Mouse (Mus musculus): ENCODE results near the gene Tnfrsf1a. TPM values are rescaled to one million over a fixed set of nuclear protein-coding genes. Genes with fewer than 3 reads are reported as not detected.

Gene Tnfrsf1a
- polyA plus RNA-seq, 1 experiment from 2014 or later: 109 TPM

DNA sequence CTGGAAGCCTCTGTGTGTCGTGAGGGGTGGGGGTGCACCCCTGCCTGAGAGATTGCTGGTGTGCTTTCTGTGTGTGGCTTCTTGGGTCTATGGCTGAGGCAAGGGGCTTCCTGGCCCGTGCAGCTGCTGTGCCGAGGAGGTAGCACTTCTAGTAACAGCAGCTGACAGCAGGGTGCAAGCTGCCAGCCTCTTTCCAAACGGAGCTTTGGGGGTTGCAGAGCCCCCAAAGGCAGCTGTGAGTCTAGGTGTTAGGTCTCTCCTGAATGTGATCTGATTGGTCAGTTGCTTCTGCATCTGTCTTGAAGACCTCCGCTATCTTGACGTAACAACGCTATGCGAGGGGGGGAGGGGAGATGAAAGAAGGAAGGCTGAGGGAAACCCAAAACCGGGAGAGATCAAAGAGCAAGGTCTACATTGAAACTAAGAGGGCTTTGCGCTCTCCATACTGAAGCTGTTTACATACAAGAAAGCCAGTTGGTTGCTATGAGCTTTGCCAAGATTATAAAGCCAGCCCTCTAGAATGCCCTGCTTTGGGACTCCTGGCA lies 6.1 kb downstream of the Tnfrsf1a start:
- Histone ChIP-seq H3K9me3 (ENCODE audit: control insufficient read depth) (no peaks in the 10 kb centered on the region), H3K27ac (ENCODE audit: low read depth, low read length) (peak overlapping the region; percentile 68), H3K9ac (ENCODE audit: low read depth, low read length) (peak overlapping the region; percentile 23; the same call in 1 of the 2 replicates), H3K4me3 (ENCODE audit: low read depth, low read length) (no peak overlapping the region), H3K4me1 (replicated peaks; ENCODE audit: control insufficient read depth, insufficient read depth, low read length) (peaks cover 17% of the 10 kb centered on the region), H3K36me3 (ENCODE audit: control insufficient read depth, insufficient read depth) (peaks cover 41% of the 10 kb centered on the region), H3K4me2 (replicated peaks; ENCODE audit: low read depth) (peak overlapping the region; percentile 81), H3K27me3 (replicated peaks; ENCODE audit: control insufficient read depth, insufficient read depth, low read length) (no peaks in the 10 kb centered on the region)
- TF ChIP-seq CTCF (IDR thresholded peaks at IDR 0.05; ENCODE audit: low read depth): no peak
- 13% methylated on average over 10 of the region's 10 CpGs for WGBS
- no peak for ATAC-seq

DNA sequence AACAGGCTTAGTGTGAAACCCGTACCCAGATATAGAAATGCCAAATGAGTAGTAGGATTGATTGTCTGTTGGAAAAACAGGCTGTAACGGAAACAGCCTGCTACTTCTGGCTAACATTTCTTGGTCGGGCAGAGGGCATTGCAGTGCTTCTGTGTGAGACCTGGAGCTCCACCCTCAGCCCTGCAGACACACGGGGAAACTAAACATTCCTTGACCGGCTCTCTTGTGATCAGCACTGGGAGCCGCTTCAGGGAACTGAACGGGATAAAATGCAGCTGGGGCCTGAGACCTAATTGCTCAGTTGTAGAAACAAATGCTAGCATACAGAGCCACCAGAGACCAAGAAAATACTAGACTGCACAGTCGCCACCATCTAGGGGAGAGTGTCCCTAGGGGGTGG lies 7.1 kb downstream of the Tnfrsf1a start:
- Histone ChIP-seq H3K27me3 (replicated peaks; ENCODE audit: control insufficient read depth, insufficient read depth, low read length) (no peaks in the 10 kb centered on the region), H3K9me3 (ENCODE audit: control insufficient read depth) (no peaks in the 10 kb centered on the region), H3K4me2 (replicated peaks; ENCODE audit: low read depth) (no peak overlapping the region), H3K4me3 (ENCODE audit: low read depth, low read length) (no peak overlapping the region), H3K27ac (ENCODE audit: low read depth, low read length) (no peak overlapping the region), H3K36me3 (ENCODE audit: control insufficient read depth, insufficient read depth) (peaks cover 51% of the 10 kb centered on the region), H3K4me1 (replicated peaks; ENCODE audit: control insufficient read depth, insufficient read depth, low read length) (peaks cover 16% of the 10 kb centered on the region), H3K9ac (ENCODE audit: low read depth, low read length) (no peak overlapping the region)
- no peak for ATAC-seq
- 27% methylated on average over 8 of the region's 8 CpGs for WGBS
- TF ChIP-seq CTCF (IDR thresholded peaks at IDR 0.05; ENCODE audit: low read depth): no peak

DNA sequence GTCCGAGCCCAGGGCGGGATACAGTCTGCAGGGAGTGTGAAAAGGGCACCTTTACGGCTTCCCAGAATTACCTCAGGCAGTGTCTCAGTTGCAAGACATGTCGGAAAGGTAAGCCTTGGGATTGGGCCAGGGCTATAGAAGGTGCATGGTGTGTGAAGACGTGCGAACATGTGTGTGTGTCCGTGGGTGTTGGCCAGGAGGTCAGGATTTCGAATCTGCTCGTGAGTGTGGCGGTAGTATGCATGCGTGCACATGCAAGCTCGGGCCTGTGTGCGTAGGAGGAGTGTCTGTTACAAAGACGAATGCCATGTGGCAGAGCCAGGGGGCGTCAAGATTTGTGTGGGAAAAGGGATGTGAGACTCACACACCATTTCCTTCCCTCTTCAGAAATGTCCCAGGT lies 8.2 kb downstream of the Tnfrsf1a start:
- ATAC-seq: no peak
- Histone ChIP-seq H3K36me3 (ENCODE audit: control insufficient read depth, insufficient read depth) (peaks cover 62% of the 10 kb centered on the region), H3K4me3 (ENCODE audit: low read depth, low read length) (no peak overlapping the region), H3K4me2 (replicated peaks; ENCODE audit: low read depth) (no peak overlapping the region), H3K9me3 (ENCODE audit: control insufficient read depth) (no peaks in the 10 kb centered on the region), H3K27ac (ENCODE audit: low read depth, low read length) (no peak overlapping the region), H3K27me3 (replicated peaks; ENCODE audit: control insufficient read depth, insufficient read depth, low read length) (no peaks in the 10 kb centered on the region), H3K4me1 (replicated peaks; ENCODE audit: control insufficient read depth, insufficient read depth, low read length) (peaks cover 10% of the 10 kb centered on the region), H3K9ac (ENCODE audit: low read depth, low read length) (no peak overlapping the region)
- WGBS: 89% methylated on average over 15 of the region's 15 CpGs
- no peak for TF ChIP-seq CTCF (IDR thresholded peaks at IDR 0.05; ENCODE audit: low read depth)

DNA sequence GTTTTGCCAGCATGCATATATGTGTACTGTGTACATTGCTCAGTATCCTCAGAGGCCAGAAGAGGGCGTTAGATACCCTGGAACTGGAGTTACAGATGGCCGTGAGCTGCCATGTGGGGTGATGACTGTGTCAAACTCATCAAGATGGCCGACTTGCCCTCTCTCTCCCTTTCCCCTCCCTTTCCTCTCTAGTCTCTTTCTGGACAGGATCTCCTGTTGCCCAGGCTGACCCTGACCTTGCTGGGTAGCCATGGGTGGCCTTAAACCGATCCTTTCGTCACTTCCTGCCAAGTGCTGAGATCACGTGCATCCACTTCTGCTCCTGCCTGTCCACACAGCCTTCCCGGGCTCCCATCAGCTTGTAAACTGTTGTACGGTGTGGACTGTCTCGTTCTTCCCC lies 10.8 kb downstream of the Tnfrsf1a start:
- H3K9ac ChIP-seq (ENCODE audit: low read depth, low read length): no peak overlapping the region
- H3K9me3 ChIP-seq (ENCODE audit: control insufficient read depth): no peaks in the 10 kb centered on the region
- no peaks in the 10 kb centered on the region for H3K27me3 ChIP-seq (replicated peaks; ENCODE audit: control insufficient read depth, insufficient read depth, low read length)
- no peak overlapping the region for H3K4me3 ChIP-seq (ENCODE audit: low read depth, low read length)
- no peak overlapping the region for H3K4me2 ChIP-seq (replicated peaks; ENCODE audit: low read depth)
- H3K4me1 ChIP-seq (replicated peaks; ENCODE audit: control insufficient read depth, insufficient read depth, low read length): peaks cover 3% of the 10 kb centered on the region
- no peak overlapping the region for H3K27ac ChIP-seq (ENCODE audit: low read depth, low read length)
- peak; percentile 56 for TF ChIP-seq CTCF (IDR thresholded peaks at IDR 0.05; ENCODE audit: low read depth)
- peaks cover 53% of the 10 kb centered on the region for H3K36me3 ChIP-seq (ENCODE audit: control insufficient read depth, insufficient read depth)
- ATAC-seq: no peak
- WGBS: 52% methylated on average over 9 of the region's 9 CpGs

DNA sequence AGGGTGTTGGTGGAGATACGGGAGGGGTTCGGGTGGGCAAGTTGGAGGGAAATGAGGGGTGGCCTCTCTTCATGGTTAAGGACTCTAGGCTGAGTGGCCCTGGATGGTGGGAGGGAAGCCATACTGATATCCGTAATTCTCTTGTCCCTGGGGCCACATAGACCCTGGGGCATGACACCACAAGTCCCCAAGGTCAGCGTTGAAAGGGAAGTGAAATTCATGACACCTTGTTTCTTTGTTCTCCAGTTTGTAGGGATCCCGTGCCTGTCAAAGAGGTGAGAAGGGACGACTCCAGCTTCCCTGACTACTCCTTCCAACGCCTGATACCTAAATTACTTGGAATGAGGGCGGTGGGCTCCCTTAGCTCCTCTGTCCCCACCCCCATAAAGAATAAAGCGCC lies 11.7 kb downstream of the Tnfrsf1a start:
- no peak overlapping the region for H3K9ac ChIP-seq (ENCODE audit: low read depth, low read length)
- H3K36me3 ChIP-seq (ENCODE audit: control insufficient read depth, insufficient read depth): peaks cover 53% of the 10 kb centered on the region
- 77% methylated on average over 9 of the region's 9 CpGs for WGBS
- H3K4me3 ChIP-seq (ENCODE audit: low read depth, low read length): no peak overlapping the region
- H3K9me3 ChIP-seq (ENCODE audit: control insufficient read depth): no peaks in the 10 kb centered on the region
- no peak for TF ChIP-seq CTCF (IDR thresholded peaks at IDR 0.05; ENCODE audit: low read depth)
- no peaks in the 10 kb centered on the region; the same call in 1 of the 2 replicates for H3K4me1 ChIP-seq (replicated peaks; ENCODE audit: control insufficient read depth, insufficient read depth, low read length)
- ATAC-seq: no peak
- H3K27me3 ChIP-seq (replicated peaks; ENCODE audit: control insufficient read depth, insufficient read depth, low read length): no peaks in the 10 kb centered on the region
- H3K27ac ChIP-seq (ENCODE audit: low read depth, low read length): no peak overlapping the region
- no peak overlapping the region for H3K4me2 ChIP-seq (replicated peaks; ENCODE audit: low read depth)

DNA sequence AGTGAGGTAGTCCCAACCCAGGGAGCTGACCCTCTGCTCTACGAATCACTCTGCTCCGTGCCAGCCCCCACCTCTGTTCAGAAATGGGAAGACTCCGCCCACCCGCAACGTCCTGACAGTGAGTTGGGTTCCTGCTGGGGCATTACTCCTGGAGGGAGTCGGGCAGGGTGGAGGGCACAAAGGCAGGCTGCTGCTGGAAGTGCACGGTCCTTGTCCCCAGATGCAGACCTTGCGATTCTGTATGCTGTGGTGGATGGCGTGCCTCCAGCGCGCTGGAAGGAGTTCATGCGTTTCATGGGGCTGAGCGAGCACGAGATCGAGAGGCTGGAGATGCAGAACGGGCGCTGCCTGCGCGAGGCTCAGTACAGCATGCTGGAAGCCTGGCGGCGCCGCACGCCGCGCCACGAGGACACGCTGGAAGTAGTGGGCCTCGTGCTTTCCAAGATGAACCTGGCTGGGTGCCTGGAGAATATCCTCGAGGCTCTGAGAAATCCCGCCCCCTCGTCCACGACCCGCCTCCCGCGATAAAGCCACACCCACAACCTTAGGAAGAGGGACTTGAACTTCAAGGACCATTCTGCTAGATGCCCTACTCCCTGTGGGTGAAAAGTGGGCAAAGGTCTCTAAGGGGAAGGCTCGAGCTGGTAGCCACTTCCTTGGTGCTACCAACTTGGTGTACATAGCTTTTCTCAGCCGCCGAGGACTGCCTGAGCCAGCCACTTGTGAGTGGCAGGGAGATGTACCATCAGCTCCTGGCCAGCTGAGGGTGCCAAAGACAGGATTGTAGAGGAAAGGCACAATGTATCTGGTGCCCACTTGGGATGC lies 12.5 kb downstream of the Tnfrsf1a start:
- Histone ChIP-seq H3K36me3 (ENCODE audit: control insufficient read depth, insufficient read depth) (peaks cover 53% of the 10 kb centered on the region), H3K27ac (ENCODE audit: low read depth, low read length) (peak overlapping the region; percentile 41), H3K4me2 (replicated peaks; ENCODE audit: low read depth) (no peak overlapping the region), H3K4me3 (ENCODE audit: low read depth, low read length) (no peak overlapping the region), H3K4me1 (replicated peaks; ENCODE audit: control insufficient read depth, insufficient read depth, low read length) (no peaks in the 10 kb centered on the region; the same call in 1 of the 2 replicates), H3K27me3 (replicated peaks; ENCODE audit: control insufficient read depth, insufficient read depth, low read length) (no peaks in the 10 kb centered on the region), H3K9me3 (ENCODE audit: control insufficient read depth) (no peaks in the 10 kb centered on the region), H3K9ac (ENCODE audit: low read depth, low read length) (no peak overlapping the region)
- 52% methylated on average over 38 of the region's 38 CpGs for whole genome bisulfite sequencing
- TF ChIP-seq CTCF (IDR thresholded peaks at IDR 0.05; ENCODE audit: low read depth): peak; percentile 75
- 0 out of 2 replicates have a peak, but pooled peaks have one; percentile 18 for ATAC-seq

Measured in intestine, postnatal 0 days (tissue).